7 mouse cellular contexts compared by ENCODE assay signal in genomic region chr14:62880084-62880851, GRCm38 (mm10). TPM values are rescaled to one million over a fixed set of nuclear protein-coding genes. Genes with fewer than 3 reads are reported as not detected.
A peak's percentile ranks its signal among the peaks of the same experiment; 100 is the strongest.
DNase-seq lines count a peak whose midpoint lies in the region; ATAC-seq and TF ChIP-seq lines count a peak whose summit lies in the region.

No protein-coding gene starts in this region.

- TF ChIP-seq CTCF in liver, postnatal 0 days (IDR thresholded peaks at IDR 0.05; ENCODE audit: low read depth): no peak

- ATAC-seq in forebrain, embryonic 11.5 days (replicated peaks; ENCODE audit: low FRiP score): peak; percentile 69
- no peak for ATAC-seq in liver, postnatal 0 days
- ATAC-seq in neural tube, embryonic 14.5 days (ENCODE audit: low read depth): peak; percentile 69

- H3K36me3 ChIP-seq in forebrain, embryonic 11.5 days (ENCODE audit: control insufficient read depth, insufficient read depth, low read length): no peaks in the 10 kb centered on the region
- no peaks in the 10 kb centered on the region for H3K36me3 ChIP-seq in liver, postnatal 0 days (replicated peaks; ENCODE audit: insufficient read depth, low read length)
- no peaks in the 10 kb centered on the region for H3K36me3 ChIP-seq in neural tube, embryonic 14.5 days (ENCODE audit: control insufficient read depth, insufficient read depth, low read length)

- WGBS in forebrain, embryonic 11.5 days: 41% methylated on average over 5 of the region's 5 CpGs
- WGBS in liver, postnatal 0 days (ENCODE audit: insufficient replicate concordance): 67% methylated on average over 5 of the region's 5 CpGs
- WGBS in neural tube, embryonic 14.5 days: 37% methylated on average over 5 of the region's 5 CpGs

- no peaks in the 10 kb centered on the region for H3K9me3 ChIP-seq in forebrain, embryonic 11.5 days (ENCODE audit: control insufficient read depth, low read length)
- H3K9me3 ChIP-seq in liver, postnatal 0 days (ENCODE audit: low read length): no peaks in the 10 kb centered on the region
- H3K9me3 ChIP-seq in neural tube, embryonic 14.5 days (ENCODE audit: control insufficient read depth, low read length): no peaks in the 10 kb centered on the region

- intact Hi-C loops in heart, postnatal 25 days (cut with DNase I): no loop called here

- no peak overlapping the region for H3K4me3 ChIP-seq in forebrain, embryonic 11.5 days (ENCODE audit: low read depth, low read length)
- H3K4me3 ChIP-seq in liver, postnatal 0 days (ENCODE audit: low read depth, low read length): no peak overlapping the region
- no peak overlapping the region for H3K4me3 ChIP-seq in neural tube, embryonic 14.5 days (ENCODE audit: low read depth, low read length)

- peaks cover 23% of the 10 kb centered on the region for H3K4me1 ChIP-seq in forebrain, embryonic 11.5 days (replicated peaks; ENCODE audit: control insufficient read depth, insufficient read depth, low read length)
- peaks cover 48% of the 10 kb centered on the region for H3K4me1 ChIP-seq in liver, postnatal 0 days (ENCODE audit: insufficient read depth)
- peaks cover 20% of the 10 kb centered on the region for H3K4me1 ChIP-seq in neural tube, embryonic 14.5 days (ENCODE audit: control insufficient read depth, insufficient read depth, low read length)

- peak overlapping the region; percentile 24; the same call in 1 of the 2 replicates for H3K4me2 ChIP-seq in forebrain, embryonic 11.5 days (ENCODE audit: low read depth, low read length, severe bottlenecking)
- no peak overlapping the region for H3K4me2 ChIP-seq in liver, postnatal 0 days (ENCODE audit: low read depth, low read length)
- peak overlapping the region; percentile 9; the same call in 1 of the 2 replicates for H3K4me2 ChIP-seq in neural tube, embryonic 14.5 days (ENCODE audit: low read depth, low read length)

- H3K27me3 ChIP-seq in forebrain, embryonic 11.5 days (ENCODE audit: control insufficient read depth, insufficient read depth, low read length): no peaks in the 10 kb centered on the region
- H3K27me3 ChIP-seq in liver, postnatal 0 days (ENCODE audit: insufficient read depth, low read length): no peaks in the 10 kb centered on the region
- no peaks in the 10 kb centered on the region for H3K27me3 ChIP-seq in neural tube, embryonic 14.5 days (ENCODE audit: control insufficient read depth, insufficient read depth, low read length)

- H3K27ac ChIP-seq in forebrain, embryonic 11.5 days (ENCODE audit: low read depth, low read length): peak overlapping the region; percentile 70
- H3K27ac ChIP-seq in liver, postnatal 0 days (ENCODE audit: low read depth): peak overlapping the region; percentile 39; the same call in 1 of the 2 replicates
- H3K27ac ChIP-seq in neural tube, embryonic 14.5 days (ENCODE audit: low read depth, low read length): peak overlapping the region; percentile 71

- DNase-seq in 416B (ENCODE audit: low read depth) (peak; percentile 49), NIH3T3 (ENCODE audit: low read depth) (peak; percentile 92)
- peak; percentile 53 for DNase-seq in forebrain, embryonic 11.5 days (ENCODE audit: low spot score)
- DNase-seq in heart, postnatal 25 days (ENCODE audit: low spot score): peak; percentile 61
- DNase-seq in liver, postnatal 0 days: no peak
- DNase-seq in kidney, postnatal 10 days: no peak

- no peak for TF ChIP-seq EP300 in liver, postnatal 0 days (IDR thresholded peaks at IDR 0.05; ENCODE audit: low read depth)

- no peak overlapping the region; the same call in 1 of the 2 replicates for H3K9ac ChIP-seq in forebrain, embryonic 11.5 days (ENCODE audit: low read length)
- H3K9ac ChIP-seq in liver, postnatal 0 days (replicated peaks): no peak overlapping the region
- H3K9ac ChIP-seq in neural tube, embryonic 14.5 days (replicated peaks; ENCODE audit: low read depth, low read length): no peak overlapping the region

RNA-seq across cellular contexts. Expression of gene Wdfy2, which starts 42.8 kb away (rescaled TPM):
- polyA plus RNA-seq in forebrain, embryonic 11.5 days (2014; fragmentation: Nextera tagmentation; extraction: Ambion mirVana): 16.7 and 17.9 TPM in 2 replicates
- total RNA-seq in heart, postnatal 25 days (2021): 1 to 10 TPM; 6.8 to 7.7 TPM
- 1.7 and 2.0 TPM in 2 replicates for polyA plus RNA-seq in liver, postnatal 0 days (2015; fragmentation: Nextera tagmentation; extraction: Ambion mirVana)
- 13.1 and 16.5 TPM in 2 replicates for polyA plus RNA-seq in neural tube, embryonic 14.5 days (2014; fragmentation: Nextera tagmentation; extraction: Ambion mirVana)

Comparison
In these comparisons a context has a peak if more than half of its experiments do, and no peak if none do; other contexts are left out.
1. DNase-seq: peak in 416B (single experiment), NIH3T3 (single experiment), forebrain, embryonic 11.5 days (single experiment) and heart, postnatal 25 days (single experiment); none in liver, postnatal 0 days (single experiment) and kidney, postnatal 10 days (single experiment).
2. Peak in every context shown above with its lines, with median percentiles within 50 percentile points of each other: H3K27ac ChIP-seq.